Comparison of ENCODE assay signal across 8 mouse cellular contexts in the genomic region with DNA sequence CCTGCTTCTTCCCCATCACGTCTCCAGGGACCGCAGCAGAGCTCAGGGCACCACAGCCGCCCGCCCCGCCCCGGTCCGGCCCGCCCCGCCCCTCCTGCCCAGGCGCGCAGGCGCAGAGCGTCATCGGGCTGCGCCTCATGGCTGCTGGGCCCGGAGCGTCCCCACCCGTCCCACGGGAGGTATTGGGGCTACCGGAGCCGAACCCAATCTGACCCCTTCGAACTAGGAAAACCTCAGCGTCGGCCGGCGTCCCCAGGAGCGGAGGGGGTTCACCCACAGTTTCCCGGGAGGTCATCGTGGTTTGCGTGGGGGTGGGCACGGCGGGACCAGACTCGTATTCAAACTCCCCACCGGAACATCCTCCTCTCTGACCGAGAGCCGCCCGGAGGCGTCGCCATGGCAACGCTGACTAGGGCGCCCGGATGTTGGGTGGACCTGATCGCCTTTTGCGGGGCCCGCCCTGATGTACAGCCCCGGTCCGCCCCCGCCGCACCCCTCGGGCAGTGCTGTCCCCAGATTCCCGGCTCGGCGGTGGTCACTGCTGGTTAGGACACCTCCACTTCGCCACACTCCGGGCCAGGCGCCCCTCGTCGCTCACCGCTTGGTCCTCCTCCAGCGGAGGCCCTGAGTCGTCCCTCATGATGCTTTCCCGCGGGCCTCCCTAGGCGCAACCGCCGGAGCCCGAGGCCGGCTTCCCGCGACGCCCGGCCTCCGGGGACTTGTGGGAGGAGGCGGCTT. TPM values are rescaled to one million over a fixed set of nuclear protein-coding genes. Genes with fewer than 3 reads are reported as not detected.
DNase-seq lines count a peak whose midpoint lies in the region; ATAC-seq and TF ChIP-seq lines count a peak whose summit lies in the region.

A gene (minus strand): TSS at position 689 of the 738 bp plus-strand sequence.

- WGBS in forebrain, embryonic 13.5 days: under 1% methylated on average over 62 of the region's 74 CpGs
- under 1% methylated on average over 73 of the region's 74 CpGs for WGBS in neural tube, embryonic 15.5 days

- intact Hi-C loops in heart, postnatal 14 days (cut with DNase I): no loop called here

- H3K9me3 ChIP-seq in E14TG2a.4 (ENCODE audit: low read length): no peaks in the 10 kb centered on the region
- no peaks in the 10 kb centered on the region for H3K9me3 ChIP-seq in forebrain, embryonic 13.5 days (replicated peaks)
- H3K9me3 ChIP-seq in neural tube, embryonic 15.5 days (replicated peaks): no peaks in the 10 kb centered on the region

- H3K4me3 ChIP-seq in E14TG2a.4 (replicated peaks; ENCODE audit: low read length): peak within 1 kb of the TSS; percentile 87
- peak within 1 kb of the TSS; percentile 60 for H3K4me3 ChIP-seq in forebrain, embryonic 13.5 days
- peak within 1 kb of the TSS; percentile 74 for H3K4me3 ChIP-seq in neural tube, embryonic 15.5 days (replicated peaks)

- H3K9ac ChIP-seq in forebrain, embryonic 13.5 days: peak within 1 kb of the TSS; percentile 95
- H3K9ac ChIP-seq in neural tube, embryonic 15.5 days (replicated peaks): peak within 1 kb of the TSS; percentile 85

- TF ChIP-seq CTCF in E14TG2a.4 (conservative IDR thresholded peaks at IDR 0.05; ENCODE audit: low read length): no peak

- ATAC-seq in forebrain, embryonic 13.5 days: peak; percentile 99
- peak; percentile 99 for ATAC-seq in neural tube, embryonic 15.5 days (ENCODE audit: low FRiP score)

- H3K4me1 ChIP-seq in E14TG2a.4 (replicated peaks; ENCODE audit: low read depth, low read length): peaks cover 11% of the 10 kb centered on the region
- peaks cover 20% of the 10 kb centered on the region for H3K4me1 ChIP-seq in forebrain, embryonic 13.5 days
- peaks cover 15% of the 10 kb centered on the region for H3K4me1 ChIP-seq in neural tube, embryonic 15.5 days

- H3K27ac ChIP-seq in forebrain, embryonic 13.5 days: peak within 1 kb of the TSS; percentile 95
- H3K27ac ChIP-seq in neural tube, embryonic 15.5 days (replicated peaks): peak within 1 kb of the TSS; percentile 93

- no peaks in the 10 kb centered on the region for H3K27me3 ChIP-seq in E14TG2a.4 (ENCODE audit: insufficient read depth, low read length)
- H3K27me3 ChIP-seq in forebrain, embryonic 13.5 days: no peaks in the 10 kb centered on the region
- H3K27me3 ChIP-seq in neural tube, embryonic 15.5 days (replicated peaks): no peaks in the 10 kb centered on the region

- H3K4me2 ChIP-seq in forebrain, embryonic 13.5 days: peak within 1 kb of the TSS; percentile 85
- peak within 1 kb of the TSS; percentile 79 for H3K4me2 ChIP-seq in neural tube, embryonic 15.5 days

- peak; percentile 74 for DNase-seq in c-Kit-positive CD71-positive TER-119-positive erythroid progenitor cells, embryonic 14.5 days (ENCODE audit: low spot score)
- peak; percentile 92 to 94 for DNase-seq in heart, postnatal 14 days
- peak; percentile 94 for DNase-seq in layer of hippocampus, adult 11-12 months (ENCODE audit: low spot score)
- DNase-seq in lung, adult 18-20 months: peak; percentile 91 to 94
- peak; percentile 95 for DNase-seq in testis, postnatal 14 days (ENCODE audit: low spot score)

- H3K36me3 ChIP-seq in E14TG2a.4 (ENCODE audit: insufficient read depth, low read length): peaks cover 19% of the 10 kb centered on the region; the same call in 1 of the 2 replicates
- peaks cover 18% of the 10 kb centered on the region; the same call in 1 of the 2 replicates for H3K36me3 ChIP-seq in forebrain, embryonic 13.5 days (ENCODE audit: poor library complexity, severe bottlenecking)
- H3K36me3 ChIP-seq in neural tube, embryonic 15.5 days: peaks cover 8% of the 10 kb centered on the region

RNA-seq across cellular contexts. Expression of the gene that starts here (rescaled TPM):
- 50.1 and 53.3 TPM in 2 replicates for polyA plus RNA-seq in forebrain, embryonic 13.5 days (2015; fragmentation: Nextera tagmentation; extraction: Ambion mirVana)
- total RNA-seq in heart, postnatal 14 days (2021): 1 to 10 TPM; 3.5 to 5.1 TPM
- polyA plus RNA-seq in neural tube, embryonic 15.5 days (2015; fragmentation: Nextera tagmentation; extraction: Ambion mirVana): 41.3 and 42.0 TPM in 2 replicates

Comparison
In these comparisons a context has a peak if more than half of its experiments do, and no peak if none do; other contexts are left out.
1. Peak in every context shown above with its lines: DNase-seq, ATAC-seq, H3K4me3 ChIP-seq and H3K27ac ChIP-seq.